Mouse (Mus musculus) right cerebral cortex, postnatal 14 days (tissue): Measurements from ENCODE around the gene Snrpd2.

Source experiments
- DNase-seq: peaks from one replicate; pipeline ENCODE4 v3.0.0; 2022

The Snrpd2 gene

DNA sequence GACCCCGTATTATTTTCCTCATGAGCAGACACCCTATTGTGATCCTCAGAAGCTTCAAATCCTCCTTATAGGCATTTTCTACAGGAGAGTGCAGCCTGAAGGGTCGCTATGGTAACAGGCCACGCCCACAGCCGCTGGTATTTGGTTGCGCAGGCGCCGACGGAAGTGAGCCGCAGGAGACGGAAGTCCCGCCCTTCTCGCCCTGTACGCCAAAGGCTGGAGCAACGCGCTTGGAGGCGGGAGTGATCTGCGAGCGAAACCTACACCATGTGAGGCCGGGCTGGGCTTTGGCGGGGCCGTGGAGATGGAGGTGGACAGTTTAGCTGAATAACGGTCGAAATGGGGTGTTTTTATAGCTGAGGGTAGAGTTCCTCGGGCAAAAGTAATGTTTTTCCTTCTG is at the start of gene Snrpd2:
Gene Snrpd2, plus strand, starts transcription at position 97 of the 400 bp plus-strand sequence.
- DNase-seq = peak; percentile 98

GRCm38 (mm10) chr7:19100290-19100689 is 49.2 kb upstream of the Snrpd2 start:
- DNase-seq = no peak

DNA sequence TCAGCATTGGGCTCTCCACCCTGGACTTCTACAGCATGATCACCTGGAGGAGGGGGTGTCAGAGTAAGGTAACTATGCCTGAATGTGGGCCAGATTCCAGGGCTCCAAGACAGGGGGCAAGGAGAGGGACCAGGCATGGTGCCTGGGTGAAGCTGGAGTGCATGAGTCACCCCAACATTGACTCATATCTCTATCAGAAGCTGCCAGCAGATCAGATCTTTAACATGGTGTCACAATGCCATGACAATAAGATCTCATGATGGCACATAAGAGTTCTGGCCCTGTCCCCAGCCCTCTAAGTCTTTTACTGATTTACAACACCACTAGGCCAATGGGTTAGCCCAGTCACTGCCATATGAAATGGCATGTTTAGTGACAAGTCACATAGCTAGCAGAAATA is 45.8 kb upstream of the Snrpd2 start:
- DNase-seq = no peak

DNA sequence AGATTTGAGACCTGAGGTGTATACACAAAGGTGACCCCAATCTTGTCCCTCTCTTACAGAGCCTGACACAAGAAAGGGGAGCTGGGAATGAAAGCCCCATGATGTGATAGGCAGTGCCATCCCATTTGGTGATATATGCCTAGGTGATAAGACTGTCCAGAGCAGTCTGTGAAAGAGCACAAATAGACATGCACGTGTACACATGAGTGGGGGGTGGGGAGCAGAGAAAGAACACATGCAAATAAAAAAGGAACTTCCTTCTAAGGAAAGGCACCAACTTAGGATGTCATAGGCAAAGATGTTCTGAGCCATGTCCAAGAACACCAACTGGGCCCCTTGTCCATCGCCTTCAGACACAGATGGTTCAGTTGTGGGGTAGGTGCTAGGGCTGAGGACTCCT is 45.0 kb upstream of the Snrpd2 start:
- DNase-seq = no peak

DNA sequence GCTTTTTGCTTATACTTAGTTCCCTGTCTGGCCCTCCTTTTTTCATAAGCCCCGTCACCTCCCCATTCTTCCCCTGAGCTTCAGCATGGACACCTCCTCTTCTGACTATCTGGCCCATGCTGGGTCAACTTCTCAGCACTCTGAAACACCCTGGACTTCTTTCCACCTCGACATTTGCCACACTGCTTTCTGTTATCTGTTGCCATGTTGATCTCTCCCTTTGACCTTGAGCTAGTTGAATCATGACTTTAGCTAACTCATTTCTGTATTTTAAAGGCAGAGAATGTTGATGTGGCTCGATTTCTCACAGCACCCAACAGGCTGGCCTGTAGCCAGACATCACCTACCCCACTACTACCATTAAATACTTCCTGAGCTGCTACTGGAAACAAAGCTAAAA is 42.1 kb upstream of the Snrpd2 start:
- no peak for DNase-seq

- DNase-seq = no peak
Measured at GRCm38 (mm10) chr7:19109565-19109964, 40.0 kb upstream of the Snrpd2 start.

DNA sequence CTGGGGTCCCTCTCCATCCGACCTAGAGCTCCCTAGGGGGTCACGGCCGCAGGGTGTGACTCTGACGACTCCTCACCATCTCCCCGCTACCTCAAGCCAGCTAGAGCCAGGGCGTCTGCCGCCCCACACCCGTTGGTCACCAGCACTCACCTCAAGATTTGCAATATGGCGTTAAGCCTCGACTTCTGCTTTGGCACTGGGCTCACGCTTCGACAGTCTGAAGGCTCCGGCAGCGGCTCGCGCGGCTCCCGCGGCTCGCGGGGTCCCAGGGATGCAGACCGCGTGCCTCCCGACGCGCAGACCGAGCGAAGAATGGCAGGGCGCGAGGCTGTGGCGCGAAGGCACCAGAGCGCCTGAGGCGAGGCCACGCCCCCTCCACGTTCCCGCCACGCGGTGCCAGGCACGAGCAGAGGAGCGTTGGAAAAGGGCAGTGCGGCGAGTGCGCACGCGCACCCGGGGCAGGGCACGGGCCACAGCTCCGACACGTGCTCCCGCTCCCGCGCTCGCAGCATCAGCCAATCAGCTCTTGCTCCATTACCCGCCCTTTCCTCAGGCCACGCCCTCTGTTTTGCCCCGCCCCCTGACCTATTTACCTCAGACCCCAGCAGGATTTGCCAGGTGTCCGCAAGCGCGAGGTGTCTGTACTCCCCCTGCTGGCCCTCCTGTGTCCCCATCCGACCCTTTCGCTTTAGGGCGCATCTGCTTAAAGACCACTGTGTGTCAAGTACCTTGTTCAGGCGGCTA is 31.3 kb upstream of the Snrpd2 start, which contains the start of gene Gm4969:
Gene Gm4969, minus strand, starts transcription at position 341 of the 744 bp plus-strand sequence.
- DNase-seq = peak; percentile 78

GRCm38 (mm10) chr7:19119083-19119482 is 30.4 kb upstream of the Snrpd2 start:
- DNase-seq = no peak

DNA sequence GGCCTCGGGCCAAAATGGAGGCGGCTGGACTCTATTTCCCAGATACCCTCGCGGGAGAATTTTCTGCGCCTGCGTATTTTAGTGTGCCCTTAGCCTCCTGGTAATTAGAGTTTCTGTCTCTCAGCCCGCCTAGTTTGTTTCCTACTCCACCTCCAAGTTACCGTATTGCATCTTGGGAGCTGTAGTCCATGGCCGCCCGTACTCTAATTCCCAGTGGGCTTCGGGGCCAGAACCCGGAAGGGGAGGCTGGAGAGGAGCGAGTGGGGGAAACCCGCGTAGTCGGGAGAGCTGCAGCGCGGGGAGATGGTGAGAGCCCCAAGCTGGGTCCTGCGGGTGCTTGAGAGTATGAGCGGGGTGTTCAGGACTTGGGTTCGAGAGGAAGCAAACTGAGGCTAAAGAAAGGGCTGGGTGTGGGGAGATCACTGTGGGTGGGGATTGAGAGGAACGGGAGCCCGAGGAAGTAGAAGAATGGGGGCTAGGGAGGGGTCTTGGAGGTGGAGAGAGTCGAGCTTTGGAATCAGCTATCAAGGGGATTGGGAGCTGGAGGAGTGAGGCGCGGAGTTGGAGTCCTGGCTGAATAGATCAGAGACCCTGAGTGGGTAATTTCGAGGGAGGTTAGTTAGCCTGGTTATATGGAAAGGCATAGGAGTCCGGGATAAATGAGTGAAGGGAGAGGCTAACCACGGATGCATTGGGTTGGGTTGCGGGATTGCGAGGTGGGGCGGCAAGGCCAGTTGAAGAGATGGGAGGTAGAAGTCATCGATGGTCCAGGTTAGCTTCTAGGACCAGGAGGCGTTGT is 29.7 kb upstream of the Snrpd2 start, which contains the start of gene Fbxo46:
Gene Fbxo46, plus strand, starts transcription at position 229 of the 799 bp plus-strand sequence.
- peak; percentile 86 for DNase-seq

- DNase-seq = no peak
Measured at GRCm38 (mm10) chr7:19121686-19122085, 27.8 kb upstream of the Snrpd2 start.

DNA sequence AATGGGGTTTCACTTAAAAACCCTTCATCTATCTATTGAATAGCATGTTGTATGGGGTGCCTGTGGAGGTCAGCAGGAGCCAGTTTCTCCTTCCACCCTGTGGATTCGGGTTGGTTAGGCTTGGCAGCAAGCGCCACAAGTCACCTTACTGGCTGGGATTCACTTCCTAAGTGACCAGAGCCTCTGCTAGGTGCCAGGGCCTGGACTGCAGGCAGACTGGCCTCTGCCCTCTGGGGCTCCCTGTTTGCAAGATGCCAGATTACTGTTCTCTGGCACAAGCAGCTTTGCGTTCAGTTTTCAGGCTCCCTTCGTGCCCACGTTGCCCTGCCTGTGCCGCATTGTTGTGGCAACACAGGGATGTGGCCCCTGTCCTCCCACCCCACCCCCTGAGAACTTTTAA is 24.8 kb upstream of the Snrpd2 start:
- no peak for DNase-seq

GRCm38 (mm10) chr7:19127744-19128143 is 21.8 kb upstream of the Snrpd2 start:
- no peak for DNase-seq

GRCm38 (mm10) chr7:19129396-19129795 is 20.1 kb upstream of the Snrpd2 start:
- DNase-seq = no peak

GRCm38 (mm10) chr7:19130657-19131056 is 18.9 kb upstream of the Snrpd2 start:
- no peak for DNase-seq

DNA sequence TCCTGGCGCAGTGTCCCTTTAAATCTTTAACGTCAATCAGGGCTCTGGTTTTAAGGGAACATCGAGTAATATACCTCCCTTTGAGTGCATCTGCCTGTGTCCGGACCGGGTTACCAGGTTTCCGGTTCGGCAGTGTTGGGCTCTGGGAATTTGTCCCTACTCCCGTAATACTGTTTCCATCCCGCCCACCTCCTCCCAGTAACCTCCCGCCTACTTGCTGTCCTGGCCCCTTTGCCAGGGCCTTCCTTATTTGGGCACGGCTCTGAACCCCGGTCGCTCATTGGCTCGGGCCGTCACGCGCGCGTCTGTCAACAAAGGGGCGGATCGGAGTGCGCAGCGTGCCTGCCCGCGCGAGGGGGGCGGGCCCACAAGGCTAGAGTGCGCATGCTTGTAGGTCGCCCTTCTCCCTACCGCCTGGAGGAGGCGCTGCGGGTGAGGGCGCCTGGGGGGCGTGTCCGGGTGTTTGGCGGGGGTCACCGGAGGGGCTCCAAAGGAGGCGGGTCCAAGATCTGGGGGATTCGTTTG is 18.1 kb upstream of the Snrpd2 start:
- peak; percentile 97 for DNase-seq

DNA sequence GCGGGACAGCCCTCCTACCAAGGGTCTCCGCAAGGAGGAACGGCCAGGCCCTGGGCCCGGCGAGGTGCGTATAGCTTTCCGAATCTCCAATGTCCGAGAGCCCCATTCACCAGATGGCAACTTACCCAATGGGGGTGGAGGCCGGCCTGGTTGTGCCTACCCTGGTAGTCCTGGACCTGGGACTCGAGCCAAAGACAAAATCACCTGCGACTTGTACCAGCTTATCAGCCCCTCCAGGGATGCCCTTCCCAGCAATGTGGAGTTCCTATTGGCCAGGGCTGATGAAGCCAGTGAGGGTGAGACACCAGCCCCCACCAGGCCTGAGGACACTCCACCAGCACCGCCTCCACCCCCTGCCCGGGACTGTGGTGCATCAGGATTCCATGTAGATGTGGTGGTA is 13.4 kb upstream of the Snrpd2 start:
- no peak for DNase-seq

DNA sequence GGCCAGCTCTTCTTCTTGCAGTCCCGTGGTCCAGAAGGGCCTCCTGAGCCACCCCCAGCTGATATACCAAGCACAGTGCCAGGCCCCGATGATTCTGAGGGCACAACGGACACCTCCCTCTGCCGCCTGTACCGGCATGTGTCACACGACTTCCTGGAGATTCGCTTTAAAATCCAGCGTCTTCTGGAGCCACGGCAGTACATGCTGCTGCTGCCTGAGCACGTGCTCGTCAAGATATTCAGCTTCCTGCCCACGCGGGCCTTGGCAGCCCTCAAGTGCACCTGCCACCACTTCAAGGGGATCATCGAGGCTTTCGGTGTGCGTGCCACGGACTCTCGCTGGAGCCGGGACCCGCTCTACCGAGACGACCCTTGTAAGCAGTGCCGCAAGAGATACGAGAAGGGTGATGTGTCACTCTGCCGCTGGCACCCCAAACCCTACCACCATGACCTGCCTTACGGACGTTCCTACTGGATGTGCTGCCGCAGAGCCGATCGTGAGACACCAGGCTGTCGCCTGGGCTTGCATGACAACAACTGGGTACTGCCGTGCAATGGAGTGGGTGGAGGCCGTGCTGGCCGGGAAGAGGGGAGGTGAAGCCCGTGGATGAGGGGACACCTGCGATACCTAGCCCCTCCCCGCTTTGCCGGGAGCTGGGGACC is 12.7 kb upstream of the Snrpd2 start:
- peak; percentile 50 for DNase-seq

- peak; percentile 79 for DNase-seq
Measured at GRCm38 (mm10) chr7:19137380-19137779, 12.1 kb upstream of the Snrpd2 start.

GRCm38 (mm10) chr7:19146793-19147192 is 2.7 kb upstream of the Snrpd2 start:
- no peak for DNase-seq

DNA sequence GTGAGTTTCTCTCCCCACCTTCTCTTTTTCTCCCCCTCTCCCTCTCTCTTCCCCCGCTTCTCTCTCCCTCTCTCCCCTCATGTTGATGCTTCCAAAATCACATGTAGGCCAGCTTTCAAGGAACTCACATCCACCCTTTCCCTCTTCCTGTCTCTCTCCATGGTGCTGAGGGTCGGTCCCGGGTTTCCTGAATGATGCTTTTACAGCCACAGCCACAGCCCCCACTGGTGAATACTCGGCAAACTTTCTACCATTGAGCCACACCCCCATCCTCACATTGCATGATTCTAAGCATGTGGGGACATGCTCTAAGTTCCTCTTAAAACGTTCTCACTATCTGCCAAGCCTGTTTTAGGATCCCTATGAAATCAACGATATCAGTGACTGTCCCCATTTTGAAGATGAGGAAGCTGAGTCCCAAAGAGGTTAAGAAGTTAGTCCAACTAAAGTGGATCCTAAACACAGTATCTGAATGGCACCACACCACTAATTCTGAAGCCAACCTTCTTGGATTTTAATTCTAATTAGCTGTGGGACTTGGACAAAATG is 2.0 kb upstream of the Snrpd2 start:
- no peak for DNase-seq

GRCm38 (mm10) chr7:19148180-19148874 is 1.2 kb upstream of the Snrpd2 start:
- no peak for DNase-seq

DNA sequence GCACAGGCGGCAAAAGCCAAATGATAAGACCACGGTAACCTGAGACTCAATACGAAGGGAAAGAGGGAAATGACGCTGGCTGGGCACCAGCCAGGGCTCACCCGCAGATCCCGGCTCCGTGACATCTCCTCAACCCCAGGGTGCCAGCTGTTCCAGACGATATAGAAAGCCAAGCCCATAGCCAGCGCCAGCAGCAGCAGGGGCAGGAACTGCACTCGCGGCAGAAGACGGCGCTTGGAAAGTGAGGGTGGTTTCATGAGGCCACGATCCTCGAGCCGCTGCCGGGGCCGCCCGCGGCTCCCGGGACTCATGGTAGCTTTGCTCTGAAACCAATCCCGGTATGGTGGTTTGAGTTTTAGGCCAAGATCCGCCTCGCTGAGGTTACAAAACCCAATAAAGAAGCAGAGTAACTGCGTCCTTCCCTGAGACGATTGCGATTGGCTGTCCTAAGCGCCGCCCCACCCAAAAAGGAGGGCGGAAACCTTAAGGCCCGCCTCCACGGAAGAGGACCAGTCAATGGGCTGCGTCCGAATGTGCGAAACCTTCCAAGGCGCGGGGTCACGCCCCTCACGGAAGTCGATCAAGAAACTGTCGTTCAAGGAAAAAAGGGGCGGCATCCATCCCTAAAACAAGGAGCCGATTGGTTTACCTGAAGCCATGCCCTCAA is 514 bp upstream of the Snrpd2 start, which contains the start of gene Qpctl:
Gene Qpctl, minus strand, starts transcription at position 417 of the 667 bp plus-strand sequence.
- DNase-seq = peak; percentile 97
